Mouse (Mus musculus): Measurements from ENCODE around the gene Arrdc2.
"Not testable (repeated sequence)": the region's sequence is repeated elsewhere in the genome, so short reads cannot be mapped to it uniquely, and the experiment has no call there.

The Arrdc2 gene

DNA sequence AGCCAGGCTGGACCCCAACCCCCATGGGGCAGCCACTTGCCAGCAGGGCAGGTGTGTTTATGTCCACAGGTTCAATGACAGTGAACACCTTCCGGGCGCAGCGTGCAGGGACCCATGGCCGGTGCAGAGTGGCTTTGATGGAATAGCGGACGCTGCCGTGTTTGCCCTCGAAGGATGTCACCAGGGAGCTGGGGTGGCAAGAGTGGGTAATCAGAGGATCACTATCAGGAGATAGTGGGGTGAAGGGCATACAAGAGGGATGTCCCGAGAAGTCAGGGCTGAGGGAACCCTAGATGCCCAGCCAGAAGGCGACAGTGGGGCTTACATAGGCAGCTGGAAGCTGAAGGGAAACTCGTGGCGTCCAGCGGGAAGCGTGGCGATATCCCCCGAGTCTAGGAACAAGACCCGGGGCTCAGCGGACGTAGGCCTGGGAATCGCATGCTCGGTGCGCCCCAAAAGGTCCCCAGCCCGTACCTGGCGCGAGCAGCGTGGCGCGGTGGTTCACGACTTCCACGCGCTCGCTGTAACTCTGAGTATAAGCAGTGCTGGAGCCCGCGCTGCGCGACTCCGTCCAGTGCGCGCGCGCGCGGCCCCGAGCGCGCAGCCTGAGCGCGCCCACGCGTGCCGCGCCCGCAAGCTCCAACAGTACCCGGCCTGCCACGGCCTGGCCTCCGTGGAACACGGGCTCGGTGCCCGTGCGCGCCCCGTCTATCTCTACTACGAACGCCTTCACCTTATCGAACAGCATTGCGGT is 689 bp downstream of the Arrdc2 start:
- no peak for DNase-seq

DNA sequence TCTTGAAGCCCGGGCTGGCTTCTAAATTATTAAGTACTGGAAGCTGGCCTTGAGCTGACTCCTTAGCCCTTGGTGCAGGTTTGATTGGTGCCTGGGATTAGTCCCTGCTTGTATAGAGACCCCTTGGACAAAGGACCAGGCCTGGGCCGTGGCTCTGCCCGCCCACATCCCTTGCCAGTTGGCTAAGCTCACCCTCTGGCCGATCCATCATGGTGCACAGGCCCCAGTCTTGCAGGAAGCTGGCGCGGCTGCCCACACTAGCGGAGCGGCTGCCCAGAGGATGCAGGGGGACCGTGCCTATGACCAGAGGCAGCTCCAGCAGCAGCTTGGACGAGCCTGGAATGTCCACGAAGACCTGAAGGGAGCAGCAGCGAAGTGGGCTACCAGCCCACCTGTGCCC is 2.9 kb downstream of the Arrdc2 start:
- DNase-seq, result no peak

DNA sequence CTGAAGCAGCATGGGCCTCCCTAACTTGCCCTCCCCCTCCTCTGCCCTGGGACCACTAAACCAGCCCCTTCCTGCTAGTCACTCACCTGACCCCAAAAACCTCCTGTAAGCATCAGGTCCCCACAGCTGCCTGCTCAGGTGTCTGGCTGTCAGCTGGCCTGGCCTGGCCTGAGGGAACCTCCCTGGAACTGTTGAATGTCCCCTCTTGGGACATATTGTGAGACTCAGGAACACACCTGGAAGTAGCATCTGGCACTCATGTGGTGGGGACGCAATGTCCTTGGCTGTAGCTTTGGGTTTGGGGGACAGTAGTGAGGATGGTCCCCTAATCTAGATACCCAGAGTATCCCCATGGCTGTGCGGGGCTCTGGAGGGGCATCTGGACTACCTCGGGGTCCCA is 5.4 kb downstream of the Arrdc2 start:
- DNase-seq, result no peak

DNA sequence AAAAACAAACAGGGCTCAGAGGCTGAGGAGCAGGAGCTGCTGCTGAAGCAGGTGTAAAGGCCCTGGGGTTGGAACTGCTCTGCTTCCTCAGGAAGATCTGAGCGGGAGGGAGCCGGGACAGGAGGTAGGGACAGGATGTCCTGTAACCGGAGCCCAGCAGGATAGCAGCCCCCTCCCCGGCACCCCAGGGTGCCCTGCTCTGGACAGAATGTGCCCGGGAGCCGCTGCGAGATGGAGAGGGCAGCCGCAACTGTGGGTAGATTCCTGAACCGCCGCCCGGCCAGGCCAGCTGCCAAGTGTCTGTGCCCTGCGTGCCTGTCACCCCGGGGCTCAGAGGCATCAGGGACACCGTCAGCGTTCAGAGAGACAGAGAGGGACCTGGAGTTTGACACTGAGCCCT is 6.0 kb downstream of the Arrdc2 start:
- DNase-seq, result no peak

DNA sequence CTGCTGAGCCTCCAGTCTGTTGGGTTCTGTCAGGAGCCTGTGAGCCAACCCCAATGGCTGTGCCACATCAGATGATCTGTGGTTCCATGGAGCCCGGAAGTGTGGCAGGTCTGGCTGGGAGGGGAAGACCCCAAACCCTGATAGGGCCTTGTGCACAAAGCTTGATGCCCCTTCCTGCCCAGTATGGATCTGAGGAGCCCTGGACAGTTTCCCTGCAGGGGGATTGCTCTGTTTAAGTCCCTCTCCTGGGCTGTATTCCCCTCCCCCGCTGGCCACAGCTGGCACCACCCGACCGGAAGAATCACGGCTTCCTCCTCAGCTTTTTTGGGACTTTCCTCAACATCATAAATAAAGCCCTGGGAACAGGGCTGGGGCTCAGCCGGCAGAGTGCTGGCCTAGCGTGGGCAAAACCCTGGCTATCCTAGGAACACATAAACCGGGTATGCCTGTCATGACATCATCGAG is 6.5 kb downstream of the Arrdc2 start:
- DNase-seq, result no peak

DNA sequence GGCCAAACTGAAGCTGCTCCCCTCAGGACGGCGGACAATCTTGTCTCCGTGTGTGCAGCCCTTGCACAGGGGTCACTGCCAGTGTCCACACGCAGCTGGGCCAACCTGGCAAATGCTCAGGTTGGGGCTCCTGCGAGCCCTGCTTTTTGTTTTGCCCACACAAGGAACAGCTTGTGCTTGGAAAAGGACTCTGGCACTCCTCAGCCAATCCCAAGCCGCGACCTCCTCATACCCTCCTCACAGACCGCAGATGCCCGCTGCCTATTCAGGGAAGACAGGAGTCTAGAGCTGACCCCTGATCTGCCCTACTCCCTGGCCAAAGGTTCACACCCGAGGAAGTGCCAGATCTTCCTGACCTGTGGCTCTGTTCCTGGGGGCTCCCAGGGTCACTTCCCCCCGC is 7.1 kb downstream of the Arrdc2 start:
- no peak for DNase-seq

DNA sequence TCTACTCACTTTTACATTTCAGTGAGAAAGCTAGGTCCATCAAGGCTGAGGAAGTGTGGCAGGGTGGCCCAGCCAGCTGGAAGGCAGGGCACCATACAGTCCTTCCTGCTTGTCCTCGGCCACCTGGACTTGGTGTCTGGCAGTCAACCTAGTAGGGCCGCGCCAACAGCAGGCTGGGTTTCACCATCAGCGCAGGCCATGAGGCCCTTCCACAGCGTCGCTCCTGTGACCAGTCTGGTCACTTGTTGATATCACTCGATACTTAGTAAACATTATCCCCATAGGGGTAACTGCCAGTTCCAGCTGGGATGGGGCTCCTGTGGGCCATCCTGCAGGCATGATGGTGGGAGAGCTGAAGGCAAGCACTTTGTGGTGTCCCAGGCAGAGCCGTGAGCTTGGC is 8.0 kb downstream of the Arrdc2 start:
- DNase-seq, result no peak

DNA sequence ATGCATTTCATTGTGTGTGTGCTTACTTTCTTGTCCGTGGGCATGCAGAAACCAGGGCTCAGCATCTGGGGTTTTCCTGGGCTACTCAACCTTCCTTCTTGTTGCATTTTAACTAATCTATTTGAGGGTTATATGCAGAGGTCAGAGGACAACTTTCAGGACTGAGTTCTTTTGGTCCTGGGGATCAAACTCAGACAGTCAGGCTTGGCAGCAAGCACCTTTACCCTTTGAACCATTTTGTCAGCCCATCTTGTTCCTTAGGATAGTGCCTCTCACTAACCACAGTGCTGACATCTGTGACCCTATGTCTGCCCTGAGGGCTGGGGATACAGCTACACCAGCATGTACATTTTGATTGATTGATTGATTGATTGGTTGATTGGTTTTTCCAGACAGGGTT is 11.7 kb downstream of the Arrdc2 start:
- DNase-seq, result no peak

DNA sequence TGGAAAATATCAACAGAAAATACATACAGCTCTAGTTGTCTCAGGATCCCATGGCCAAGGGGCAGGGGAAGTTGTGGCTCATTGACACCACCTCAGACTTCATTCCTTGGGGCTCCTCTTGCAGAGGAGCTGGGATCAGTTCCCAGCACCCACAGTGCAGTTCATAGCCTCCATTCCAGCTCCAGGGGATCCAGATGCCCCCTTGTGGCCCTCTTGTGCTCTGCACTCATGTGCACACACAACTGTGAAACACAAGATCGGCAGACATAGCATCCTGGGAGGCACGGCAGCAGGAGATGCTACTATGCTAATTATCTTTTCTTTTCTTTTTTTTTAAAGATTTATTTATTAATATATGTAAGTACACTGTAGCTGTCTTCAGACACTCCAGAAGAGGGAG is 12.5 kb downstream of the Arrdc2 start:
- DNase-seq, result no peak

DNA sequence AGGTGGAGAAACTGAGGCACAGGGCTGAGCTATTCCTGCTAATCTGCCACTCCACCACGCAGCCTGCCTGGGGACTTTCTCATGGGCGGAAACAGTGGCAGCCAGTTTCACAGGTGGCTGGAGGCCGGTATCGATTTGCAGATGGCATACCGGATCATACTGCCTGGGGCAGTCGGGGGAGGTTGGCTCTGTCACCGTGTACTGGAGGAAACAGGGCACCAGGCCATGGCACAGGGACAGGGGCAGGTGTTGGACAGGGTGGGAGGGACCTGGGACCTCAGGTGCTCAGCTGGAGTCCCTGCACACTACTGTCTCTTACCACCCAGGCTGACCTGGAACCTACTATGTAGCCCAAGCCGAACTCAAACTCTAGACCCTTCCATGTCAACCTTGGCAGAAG is 13.7 kb downstream of the Arrdc2 start:
- DNase-seq, result no peak

DNA sequence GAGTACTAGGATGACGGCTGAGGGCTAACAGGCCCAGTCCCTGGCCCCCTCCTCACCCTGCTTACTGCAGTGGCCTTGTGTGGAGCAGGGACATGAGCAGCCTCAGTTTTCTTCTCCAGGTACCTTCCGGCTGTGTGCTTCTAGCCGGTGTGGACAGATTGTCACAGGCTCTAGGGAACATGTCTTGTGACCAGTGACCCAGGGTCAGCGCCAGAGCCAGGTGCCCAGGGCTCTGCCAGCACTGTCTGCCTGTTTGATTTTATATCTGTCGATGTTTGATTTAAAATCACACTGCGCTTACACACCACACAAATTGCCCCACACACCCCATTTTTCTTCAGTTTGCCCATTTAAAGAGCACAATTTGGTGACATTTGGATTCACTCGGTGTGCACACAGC is 15.7 kb downstream of the Arrdc2 start:
- DNase-seq, result no peak

DNA sequence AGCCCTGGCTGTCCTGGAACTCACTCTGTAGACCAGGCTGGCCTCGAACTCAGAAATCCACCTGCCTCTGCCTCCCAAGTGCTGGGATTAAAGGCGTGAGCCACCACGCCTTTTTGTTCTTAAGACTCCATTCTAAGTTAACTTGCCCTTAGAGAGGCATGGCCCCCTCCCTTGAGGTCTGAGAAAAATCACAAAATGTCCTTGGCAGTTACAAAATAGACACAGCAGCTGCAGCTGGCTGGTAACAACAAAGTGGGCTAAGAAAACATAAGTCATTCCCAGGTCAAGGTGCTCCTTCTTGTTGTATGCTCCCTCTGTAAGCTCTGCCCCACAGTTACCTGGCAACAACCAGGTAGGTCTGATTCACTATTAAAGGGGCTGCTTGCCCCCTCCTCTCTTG is 16.9 kb downstream of the Arrdc2 start:
- DNase-seq, result not testable (repeated sequence)

DNA sequence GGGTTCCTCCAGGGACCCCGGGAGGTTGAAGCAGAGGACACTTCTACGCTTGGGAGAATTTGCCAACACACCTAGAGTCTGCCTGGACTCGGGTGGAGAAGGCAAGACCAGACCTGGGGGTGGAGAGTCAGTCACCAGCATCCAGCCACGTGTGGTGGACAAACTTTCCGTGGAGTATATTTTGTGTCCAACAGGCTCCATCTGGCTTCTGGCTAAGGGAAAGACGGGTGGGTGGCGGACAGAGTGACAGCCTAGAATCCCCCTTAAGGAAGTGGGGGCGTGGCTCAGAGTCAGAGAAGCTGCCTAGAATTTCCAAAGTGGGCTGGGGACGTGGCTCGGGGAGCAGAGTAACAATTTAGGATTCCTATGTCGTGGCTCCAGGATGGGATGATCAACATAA is 17.5 kb downstream of the Arrdc2 start:
- no peak for DNase-seq

DNA sequence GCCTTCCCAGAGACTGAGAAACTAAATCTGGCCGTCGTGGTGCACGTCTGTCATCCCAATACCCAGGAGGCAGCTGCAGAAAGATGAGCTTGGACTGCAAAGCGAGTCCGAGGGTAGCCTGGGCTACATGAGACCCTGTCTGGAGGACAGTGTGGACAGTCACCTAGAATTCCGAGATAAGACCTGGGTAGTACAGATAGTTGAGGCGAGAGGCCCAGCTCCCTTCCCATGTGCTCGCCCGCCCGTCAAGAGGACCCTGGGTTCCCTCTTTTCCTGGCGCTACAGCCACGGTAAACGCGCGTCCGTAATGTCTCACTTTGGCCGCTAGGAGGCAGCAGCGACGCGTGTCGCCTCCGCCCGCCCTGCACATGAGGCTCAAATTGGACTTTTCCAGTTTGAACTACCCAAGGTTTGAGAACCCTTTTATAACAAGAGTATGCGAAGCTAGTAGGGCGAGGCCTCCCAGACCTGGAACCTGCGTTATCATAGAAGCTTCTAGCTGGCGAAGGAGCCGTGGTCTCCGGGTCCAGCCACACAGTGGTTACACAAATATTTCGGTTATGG is 18.0 kb downstream of the Arrdc2 start:
- DNase-seq, result peak; percentile 59

DNA sequence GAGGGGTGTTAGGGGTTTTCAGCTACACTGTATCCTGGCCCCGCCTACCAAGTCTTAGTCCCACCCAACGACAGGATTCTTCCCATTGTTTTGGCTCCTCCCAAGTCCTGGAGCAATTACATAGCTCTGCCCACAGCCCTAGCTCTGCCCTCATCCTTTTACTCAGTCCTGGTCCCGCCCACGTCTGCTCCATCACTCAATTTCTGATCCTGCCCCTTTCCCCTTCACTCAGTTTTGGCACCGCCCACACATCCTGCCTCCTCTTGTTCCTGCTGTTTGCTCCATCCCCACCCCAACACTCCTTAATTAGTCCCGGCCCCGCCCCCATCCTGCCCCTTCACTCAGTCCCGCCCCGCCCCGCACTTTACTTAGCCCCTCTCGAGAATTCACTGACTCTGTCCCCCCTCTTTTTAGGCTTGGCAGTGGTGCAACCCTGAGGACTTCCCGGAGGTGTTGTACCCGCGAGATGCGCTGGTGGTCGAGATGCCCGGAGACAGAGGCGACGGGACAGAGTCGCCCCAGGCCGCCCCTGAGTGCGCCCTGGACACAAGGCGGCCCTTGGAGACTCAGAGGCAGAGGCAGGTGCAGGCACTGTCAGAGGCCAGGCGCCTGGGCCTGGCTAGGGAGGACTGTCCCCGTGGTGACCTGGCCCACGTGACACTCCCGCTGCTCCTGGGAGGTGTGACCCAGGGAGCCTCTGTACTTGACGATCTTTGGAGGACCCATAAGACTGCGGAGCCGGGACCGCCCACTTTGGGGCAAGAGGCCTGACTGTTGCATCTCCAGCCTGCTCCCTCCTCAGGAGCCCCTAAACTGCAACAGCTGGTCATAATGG is 19.2 kb downstream of the Arrdc2 start:
- DNase-seq, result peak; percentile 80

DNA sequence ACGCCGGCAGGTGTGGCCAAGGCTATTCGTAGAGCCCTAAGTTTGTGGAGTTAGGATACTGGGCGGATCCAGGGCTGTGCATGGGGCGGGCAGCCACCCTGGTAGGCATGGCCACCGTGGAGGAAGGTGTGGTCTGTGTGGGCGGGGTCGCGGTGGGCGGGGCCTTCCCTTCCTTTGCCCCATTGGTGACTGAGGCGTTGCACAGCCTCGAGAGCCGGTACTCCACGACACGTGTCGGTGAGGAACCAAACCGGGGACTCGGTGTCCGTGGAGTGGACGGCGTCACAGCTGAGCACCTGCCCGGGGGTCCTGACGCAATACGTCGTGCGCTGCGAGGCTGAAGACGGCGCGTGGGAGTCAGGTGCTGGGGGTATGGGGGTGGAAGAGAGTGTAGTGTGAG is 22.8 kb downstream of the Arrdc2 start:
- peak; percentile 59 for DNase-seq

DNA sequence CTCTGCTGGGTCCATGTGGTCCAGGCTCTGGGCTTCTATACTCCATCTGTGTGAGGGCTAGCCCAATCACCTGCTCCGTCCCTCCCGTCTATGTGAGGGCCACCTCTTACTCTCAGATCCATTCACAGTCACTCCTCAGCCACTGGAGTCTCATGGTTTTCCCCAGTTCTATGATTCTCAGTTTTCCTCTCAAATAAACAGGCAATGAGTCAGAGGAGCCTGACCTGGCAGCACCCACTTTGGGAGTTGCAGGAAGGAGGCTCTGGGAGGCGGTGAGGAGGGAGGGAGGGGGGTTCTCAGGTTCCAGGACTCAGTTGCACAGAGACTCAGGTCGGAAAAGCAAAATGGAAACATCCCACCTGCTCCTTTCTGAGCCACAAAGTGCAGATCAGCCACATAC is 26.6 kb downstream of the Arrdc2 start:
- no peak for DNase-seq

DNA sequence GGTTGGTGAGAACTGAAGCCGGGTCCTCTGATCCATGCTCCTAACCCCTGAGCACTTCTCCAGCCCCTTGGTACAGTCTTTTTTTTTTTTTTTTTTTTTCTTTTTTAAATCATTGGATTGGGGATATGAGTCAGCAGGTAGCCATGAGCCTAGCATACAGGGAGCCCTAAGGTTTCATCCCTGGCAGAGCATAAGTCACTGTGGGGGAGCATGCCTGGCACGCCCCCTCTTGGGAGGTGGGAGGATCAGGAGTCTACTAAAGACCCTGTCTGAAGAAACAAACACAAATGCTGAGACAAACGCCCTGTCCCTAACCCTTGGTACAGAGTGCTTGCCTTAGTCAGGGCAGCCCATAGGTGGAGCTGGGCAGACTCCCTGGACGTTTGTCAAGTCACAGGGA is 27.5 kb downstream of the Arrdc2 start:
- no peak for DNase-seq

DNA sequence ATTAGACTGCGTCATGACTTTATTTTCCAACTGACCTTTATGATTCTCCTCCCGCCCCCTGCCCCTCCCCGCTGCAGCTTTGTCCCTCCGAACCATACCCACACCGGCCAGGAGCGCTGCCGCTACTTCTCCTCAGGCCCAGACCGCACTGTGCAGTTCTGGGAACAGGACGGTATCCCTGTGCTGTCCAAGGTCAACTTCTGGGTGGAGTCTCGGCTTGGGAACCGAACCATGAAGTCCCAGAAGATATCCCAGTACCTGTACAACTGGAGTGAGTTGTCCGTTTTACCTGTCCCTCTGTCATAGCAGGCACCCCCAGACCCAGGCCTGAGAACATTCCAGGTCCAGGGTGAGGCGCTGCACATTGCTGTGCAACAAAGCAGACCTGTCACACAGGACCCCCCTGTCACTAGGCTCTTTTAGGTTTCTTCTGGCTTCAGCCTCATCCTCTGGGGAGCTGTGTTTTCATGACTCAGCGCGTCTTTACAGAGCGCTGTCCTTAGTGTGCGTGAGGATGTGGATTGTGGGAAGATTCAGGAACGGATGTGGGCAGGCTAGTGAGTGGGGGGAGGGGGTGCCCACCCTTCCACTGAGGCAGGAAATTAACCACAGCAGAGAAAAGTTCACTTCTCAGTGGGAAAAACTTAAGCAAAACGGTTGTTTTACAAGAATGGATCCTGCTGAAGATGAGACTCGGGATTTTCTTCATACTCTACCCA is 28.4 kb downstream of the Arrdc2 start:
- DNase-seq, result no peak

DNA sequence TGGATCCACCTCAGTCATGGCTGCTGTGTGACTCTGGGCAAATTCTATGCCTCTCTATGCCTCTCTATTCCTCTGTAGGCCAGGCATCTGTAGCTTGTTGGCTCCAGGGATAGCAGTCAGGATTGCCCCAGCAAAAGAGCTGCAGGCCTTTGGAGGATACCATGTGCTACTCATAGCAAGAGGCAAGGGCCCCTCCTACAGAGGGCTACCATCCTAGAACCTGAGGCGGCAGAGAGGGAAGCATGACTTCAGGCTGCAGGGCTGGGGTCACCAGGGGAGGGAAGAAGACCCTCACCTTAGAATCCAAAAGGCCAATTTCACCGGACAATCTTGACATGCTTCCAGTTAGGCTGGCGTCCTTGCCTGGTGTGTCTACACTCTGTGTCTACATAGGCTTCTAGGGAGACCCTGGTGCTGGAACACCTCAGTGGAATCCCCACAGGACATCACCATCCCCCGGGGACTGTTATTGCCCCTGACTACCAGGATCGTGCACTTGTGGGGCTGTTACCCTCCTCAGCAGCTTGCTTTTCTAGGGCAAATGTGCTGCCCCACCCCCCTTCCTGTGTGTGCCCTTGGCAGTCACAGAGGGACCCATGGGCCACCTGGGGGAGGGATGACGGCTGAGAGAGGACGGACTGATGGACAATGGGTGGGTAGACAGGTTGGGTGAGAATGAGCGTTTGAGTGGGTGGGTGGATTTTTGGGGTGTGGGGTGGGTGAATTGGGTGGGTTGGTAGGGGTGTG is 30.4 kb downstream of the Arrdc2 start:
- no peak for DNase-seq

DNA sequence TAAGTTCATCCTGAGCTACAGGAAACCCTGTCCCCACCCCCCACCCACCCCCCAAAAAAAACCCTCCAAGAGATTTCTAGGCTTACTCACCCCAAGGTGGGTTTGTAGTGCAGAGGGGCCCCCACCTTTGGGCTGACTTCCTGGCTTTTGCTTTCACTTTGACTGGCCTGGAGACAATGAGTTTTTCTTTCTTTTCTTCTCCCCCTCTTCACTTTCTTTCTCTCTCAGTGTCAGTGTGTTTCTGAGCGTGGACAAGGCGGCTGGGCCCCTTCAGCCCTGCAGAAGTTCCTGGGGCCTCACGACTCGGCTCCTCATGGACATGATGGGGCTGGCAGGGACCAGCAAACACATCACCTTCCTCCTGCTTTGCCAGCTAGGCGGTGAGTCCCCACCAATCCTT is 31.3 kb downstream of the Arrdc2 start, which contains the start of gene Il12rb1:
Gene Il12rb1 (plus strand): TSS at position 211 of the 400 bp plus-strand sequence.
- no peak for DNase-seq

DNA sequence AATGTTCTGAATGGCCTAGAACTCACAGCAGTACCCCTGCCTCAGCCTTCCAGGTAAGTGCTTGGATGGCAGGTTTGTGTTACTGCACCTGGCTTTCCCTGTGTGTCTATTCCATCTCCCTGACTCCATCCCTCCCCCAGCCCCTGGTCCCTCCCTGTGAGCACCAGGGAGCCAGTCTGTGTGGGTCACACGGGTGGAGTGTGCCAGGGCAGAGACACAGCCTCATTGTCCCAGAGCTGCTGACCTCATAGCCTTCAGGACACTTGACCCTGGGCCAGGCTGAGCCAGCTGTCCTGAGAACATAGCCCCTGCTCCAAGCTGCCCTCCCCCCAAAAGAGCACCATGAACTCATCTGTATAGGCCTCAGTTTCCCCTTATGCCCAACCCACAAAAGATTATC is 32.2 kb downstream of the Arrdc2 start:
- DNase-seq, result no peak

DNA sequence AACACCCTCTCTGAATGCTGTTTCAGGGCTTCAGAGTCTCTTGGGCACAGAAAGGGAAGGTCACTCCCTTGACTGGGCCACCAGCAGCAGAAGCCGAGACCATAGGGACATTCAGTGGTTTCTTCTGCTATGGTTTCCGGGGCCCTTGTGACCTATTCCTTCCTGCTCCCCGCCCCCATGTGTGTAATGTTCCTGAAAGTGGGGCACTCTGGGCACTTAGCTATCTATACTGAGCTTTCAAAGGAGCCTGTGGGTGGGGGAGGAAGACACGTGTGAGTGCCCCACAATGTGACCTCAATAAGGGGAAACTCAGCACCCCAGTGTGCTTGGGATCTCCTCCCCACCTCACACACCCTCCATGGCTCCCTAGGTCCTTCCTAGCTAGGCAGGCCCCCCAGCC is 33.0 kb downstream of the Arrdc2 start:
- DNase-seq, result no peak
